Mouse (Mus musculus) urinary bladder, postnatal 25 days (tissue): Measurements from ENCODE around the gene Lrrc75a.

Source experiments
- DNase-seq: peaks from one replicate; pipeline ENCODE4 v3.0.0; 2022; ENCODE audit warnings: low spot score

Lrrc75a gene

DNA sequence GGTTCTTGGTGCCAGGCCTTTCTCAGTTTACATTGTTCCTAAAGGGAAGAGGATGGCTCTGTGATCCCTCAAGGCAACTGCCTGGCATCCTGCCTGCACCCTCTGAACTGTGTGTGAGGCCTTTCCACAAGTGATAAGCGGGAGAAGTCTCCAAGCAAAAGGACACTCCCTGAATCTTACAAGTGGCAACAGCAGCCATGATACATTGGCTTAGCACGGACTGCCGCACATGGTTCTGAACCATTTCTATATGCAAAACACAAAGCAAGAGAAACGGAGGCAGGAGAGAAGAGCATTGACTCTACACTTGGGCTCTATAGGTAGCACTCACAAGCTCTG lies 3.0 kb downstream of the Lrrc75a start:
- no peak for DNase-seq

DNA sequence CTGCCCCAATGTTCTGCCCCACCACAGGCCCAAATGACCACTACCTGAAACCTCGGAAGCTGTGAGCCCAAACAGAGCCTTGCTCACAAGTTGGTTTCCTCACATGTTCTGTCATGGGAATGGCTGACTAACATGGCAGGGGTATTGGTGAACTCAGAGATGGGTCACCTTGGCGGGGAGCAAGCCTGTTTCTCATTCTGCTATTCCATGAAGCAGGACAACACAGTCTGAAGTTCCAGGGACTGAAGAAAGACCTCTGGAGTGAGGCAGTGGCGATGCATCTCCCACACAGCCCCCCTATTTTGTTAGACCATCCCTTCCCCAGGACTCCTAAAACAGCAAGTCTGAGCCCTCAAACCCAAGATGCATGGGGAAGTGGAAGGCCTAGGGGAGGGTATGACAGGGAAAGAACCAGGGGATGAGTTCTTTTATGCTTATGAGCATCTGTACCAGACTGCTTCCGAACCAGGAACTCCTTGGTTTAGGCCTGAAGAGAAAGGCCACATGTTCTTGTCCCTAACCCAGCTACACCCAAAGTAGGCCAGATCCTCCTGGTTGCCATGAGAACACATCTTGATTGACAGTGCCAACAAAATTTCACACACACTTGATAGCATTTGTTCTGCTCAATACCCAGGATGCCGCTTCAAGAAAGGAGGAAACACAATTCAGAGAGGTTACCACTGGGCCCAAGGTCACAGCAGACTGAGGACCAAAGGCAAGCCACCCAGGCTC lies 3.6 kb downstream of the Lrrc75a start:
- no peak for DNase-seq

DNA sequence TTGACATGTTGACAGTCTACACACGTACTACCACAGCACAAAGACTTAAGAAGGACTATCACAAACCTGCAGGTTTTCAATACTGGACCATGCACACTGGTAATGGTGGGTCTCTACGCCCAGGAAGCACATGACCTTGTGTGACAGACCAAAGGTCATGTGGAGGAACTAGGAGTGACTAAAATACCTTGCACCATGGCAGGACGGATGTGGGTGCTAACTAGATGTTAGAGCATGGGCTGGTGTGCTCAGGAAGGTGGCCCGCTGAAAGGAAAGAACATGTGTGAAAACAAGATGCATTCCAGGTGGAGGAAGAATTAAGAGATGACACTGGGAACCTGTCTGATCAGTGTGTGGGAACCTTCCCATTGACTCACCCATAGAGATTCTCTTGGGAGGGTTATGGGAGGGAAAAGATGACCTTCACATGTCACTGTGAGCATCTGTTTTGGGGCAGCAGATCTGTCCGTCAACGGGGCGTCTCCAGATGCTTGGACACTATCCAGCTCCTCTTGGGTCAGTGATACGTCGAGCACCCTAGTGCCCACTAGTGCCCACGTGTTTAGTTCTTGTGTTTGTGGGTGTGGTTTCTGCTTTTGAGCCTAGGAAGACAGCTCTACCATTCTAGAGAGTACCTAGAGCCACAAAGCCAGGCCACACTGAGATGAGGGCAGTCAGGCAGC lies 4.5 kb downstream of the Lrrc75a start:
- no peak for DNase-seq

DNA sequence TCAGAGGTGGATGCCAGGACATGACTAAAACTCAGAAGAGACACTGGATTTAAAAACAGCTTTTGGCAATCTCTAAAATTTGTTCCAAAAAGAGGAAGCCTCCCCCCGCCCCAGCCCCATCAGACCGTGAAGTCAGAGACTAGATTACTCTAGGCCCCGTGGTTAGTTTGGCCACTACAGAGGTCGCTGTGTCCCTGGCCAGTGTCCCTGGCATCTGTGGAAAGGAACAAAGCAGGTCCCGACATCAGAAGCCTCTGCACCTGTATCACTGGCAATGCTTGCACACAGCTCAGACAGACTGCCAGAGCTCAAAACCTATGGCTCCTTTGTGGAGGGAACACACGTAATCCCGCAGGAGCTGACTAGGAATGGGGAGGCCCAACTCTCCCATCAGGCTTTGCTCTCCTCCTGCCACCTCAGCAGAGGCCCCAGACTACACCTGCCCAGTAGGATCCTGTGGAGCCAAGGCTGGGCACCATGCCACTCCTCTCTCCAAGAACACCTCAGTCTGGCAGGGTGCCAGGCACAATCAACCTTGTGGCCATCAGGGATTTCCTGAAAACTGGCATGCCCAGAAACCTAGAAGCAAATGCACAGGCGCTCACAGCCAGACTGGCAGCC lies 5.2 kb downstream of the Lrrc75a start:
- DNase-seq = no peak

DNA sequence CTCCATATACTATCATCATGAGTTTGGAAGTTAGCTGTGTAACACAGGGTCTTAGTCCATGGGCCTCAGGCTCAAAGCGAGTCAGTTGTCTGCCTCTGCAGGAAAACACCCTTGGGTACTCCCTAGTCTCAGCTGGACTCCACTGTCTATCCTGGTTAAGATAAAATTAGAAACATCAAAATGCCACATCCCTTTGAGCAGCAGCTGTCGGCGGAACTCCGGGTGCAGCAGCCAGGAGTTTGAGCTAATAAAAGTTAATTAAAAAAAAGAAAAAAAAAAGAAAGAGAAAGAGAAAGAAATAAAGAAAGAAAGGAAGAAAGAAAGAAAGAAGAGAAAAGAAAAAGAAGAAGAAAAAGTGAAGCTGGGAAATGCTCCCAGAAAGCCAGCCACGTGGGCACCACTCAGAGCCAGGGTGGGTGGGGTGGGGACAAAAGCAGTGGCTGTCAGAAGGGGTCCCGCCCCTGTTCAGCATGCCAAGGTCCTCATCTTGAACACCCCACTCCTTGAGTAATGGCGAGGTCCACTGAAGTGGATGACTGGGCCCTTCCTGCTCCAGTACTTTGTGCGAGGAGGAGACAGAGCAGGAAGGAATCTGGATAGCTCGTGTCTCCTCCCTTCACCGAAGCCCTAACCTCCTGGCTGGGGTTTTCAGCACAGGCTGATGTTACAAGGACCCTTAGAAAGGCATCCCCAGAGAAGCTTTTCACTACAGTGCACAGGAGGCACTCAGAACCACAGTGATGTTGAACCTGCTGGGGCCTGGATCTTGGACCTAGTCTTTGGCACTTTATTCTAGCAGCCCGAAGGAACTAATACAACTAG lies 6.1 kb downstream of the Lrrc75a start:
- DNase-seq = no peak

DNA sequence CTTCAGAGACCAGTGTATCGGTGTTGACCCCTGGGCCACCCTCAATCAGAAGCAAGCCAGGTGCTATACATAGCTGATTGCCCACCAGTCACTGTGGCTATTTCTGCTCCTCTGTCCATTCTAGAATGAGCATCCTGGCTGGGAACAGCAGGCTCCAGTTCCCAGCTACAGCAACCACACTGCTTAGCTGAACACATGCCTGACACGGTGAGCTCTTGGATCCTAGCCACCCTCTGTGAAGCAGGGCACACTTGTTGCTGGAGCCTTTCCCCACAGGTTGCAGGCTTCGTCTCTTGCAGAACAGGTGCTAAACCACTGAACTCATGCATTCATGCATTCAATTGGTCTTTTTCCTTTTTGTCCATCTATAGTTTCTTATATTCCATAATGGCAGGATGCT lies 7.9 kb downstream of the Lrrc75a start:
- no peak for DNase-seq

DNA sequence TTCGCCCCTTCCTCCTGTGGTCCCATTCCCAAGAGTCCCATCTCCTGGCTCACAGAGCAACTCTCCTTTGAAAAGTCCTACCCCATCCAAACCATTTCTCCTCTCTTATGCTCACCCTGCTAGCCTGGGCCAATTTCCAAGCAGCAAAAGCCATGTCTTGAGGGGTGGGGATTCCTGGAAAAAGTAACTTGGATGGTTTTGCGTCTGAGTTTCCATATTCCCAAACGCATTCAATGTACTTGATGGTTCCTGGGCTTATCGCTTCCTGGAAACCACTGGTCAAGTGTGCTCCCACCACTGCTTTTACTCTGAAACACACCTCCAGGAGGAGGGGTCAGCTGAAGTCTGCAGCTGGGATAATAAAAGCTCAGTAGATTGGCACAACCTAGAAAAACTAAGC lies 9.9 kb downstream of the Lrrc75a start:
- no peak for DNase-seq

DNA sequence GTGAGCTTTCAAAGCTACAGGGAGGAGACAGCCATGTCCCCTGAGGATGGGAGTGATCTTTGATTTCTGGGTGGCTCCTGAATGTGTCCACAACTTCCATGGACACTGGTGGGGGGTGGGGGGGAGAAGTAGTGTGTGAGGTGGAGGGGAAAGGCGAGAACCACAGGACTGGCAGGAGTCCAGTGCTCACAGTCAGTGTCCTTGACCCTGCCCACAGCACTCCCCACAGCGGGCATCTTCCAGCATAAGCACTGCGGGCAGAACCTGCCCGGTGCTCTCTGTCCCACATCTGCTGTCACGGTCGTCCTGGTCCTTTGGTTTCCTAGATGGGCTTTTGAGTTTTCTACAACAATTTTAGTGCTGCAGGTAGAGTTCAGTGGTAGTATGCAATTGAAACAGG lies 10.5 kb downstream of the Lrrc75a start:
- no peak for DNase-seq

DNA sequence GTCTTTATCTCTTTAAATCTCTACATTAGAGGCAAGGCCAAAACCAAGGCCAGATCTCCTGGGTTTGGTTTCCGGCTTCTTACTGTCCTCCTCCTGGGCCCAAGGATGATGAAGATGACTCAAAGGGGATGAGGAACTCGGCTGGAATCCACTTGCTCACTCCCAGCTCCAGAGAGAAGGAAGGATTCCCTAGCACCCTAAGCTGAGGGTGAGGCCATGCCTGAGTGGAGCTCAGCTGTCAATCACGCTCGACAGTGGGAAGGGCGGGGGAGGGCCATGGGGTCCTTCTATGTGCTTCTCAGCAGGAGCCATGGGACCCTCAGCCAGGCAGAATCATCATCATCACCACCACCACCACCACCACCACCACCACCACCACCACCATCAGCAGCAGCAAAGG lies 10.9 kb downstream of the Lrrc75a start:
- no peak for DNase-seq

DNA sequence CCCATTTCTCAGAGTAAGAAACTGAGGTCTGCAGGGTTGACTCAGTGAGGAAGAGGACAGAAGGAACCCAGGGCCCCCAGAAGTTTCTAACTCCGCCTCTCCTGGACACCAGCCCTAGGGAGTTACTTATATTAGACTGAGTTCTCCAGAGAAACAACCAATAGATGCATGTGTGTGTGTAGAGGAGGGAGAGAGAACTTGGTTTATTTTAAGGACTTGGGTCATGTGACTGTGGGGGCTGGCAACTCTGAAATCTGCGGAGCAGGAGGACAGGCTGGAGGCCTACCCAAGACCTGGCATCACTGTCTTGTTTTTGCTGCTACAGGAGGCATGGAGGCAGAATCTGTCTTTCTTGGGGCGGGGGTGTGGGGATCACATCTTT lies 11.5 kb downstream of the Lrrc75a start:
- DNase-seq = no peak

DNA sequence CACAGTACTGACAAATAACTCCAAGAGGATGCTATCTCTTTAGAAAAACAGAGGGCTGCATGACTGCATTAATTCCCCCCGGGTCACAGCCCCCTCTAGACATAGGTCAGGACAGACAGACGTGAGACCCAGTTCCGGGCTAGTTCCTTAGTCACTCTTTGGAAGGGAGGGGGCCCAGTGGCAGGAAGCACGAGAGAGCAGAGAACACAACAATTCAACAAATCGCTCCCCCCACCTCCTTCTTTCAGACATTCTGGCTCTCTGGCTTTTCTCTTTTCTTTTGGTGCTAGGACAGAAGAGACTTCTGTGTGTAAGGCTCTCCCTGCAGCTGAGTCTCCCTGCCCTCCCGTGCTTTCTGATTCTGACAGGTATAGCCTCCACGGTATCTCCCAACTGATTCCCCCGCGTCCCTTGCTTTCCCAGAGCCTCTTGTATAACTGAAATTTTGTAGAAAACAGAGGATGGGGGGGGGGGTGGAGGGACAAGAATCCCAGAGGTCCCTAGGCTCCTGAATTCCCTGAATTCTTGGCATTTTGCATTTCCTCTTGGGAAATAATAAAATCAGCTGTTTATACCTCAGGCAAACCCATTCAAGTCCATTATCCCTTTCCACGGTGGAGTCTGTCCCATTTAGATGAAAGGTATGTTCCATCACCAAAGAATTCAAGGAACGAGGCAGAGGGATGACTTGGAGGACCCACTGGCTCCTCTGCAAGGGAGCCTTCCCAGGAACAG lies 12.1 kb downstream of the Lrrc75a start:
- no peak for DNase-seq

DNA sequence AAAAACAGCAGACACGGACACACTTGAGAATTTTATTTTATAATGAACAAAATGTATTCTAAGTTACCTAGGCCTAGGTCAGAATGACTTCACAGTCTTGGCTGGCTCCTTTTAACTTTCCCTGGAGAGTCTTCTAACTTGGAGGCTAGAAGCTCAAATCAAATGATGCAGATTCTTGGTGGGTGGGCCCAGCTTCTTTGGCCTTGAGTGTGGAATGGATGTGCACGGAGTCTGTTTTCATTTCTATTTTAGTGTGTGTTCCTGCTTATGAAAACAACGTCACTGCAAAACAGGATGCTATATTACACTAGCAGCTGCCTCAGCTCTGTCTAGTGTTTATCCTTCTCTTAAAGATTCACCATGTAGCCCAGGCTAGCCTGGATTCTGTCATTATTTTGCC lies 12.9 kb downstream of the Lrrc75a start:
- no peak for DNase-seq

DNA sequence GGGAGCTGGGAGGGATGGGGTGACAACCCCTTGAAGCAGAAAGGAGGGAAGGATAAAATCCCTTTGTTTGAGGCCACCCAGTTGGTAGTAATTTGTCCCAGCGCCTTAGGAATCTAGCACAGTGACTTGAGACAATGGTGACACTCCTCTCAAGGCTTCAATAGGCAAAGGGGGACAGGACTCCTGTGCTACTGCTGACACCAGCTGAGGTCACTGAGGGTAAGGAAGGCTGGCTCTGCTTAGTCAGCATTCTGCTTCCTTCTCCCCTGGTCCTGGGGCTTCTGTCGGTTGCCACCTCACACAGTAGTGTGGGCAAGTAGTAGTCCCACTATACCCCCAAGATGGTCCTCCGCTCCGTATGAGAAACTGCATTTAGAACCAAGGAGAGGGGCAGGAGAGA lies 17.2 kb downstream of the Lrrc75a start:
- no peak for DNase-seq

DNA sequence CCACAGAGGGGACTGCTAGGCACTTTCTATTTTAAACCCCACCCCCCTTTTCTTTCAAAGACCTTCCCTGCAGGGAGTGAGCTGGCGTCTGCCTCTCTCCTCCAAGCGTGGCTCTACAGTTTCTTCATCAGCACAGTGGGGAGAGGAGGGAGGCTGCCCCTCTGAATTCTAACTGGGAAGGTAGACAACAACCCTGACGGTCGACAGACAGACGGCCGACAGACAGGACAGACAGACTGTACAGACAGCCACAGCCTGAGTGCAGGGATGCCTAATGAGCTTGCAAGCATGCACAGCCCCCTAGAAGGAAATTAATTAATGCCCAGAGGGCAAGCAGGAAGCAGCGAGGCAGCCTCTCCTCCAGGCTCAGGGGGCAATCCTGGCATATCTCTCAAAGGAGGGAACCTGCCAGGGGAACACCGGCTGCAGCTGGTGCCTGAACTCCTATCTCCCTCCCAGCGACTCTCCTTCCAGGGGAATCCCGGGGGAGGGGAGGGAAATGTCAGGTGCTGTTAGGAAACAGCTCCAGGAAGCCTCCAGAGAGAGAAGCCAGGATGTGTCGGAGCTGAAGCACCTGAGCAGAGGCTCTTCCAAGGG lies 18.0 kb downstream of the Lrrc75a start:
- DNase-seq = no peak

DNA sequence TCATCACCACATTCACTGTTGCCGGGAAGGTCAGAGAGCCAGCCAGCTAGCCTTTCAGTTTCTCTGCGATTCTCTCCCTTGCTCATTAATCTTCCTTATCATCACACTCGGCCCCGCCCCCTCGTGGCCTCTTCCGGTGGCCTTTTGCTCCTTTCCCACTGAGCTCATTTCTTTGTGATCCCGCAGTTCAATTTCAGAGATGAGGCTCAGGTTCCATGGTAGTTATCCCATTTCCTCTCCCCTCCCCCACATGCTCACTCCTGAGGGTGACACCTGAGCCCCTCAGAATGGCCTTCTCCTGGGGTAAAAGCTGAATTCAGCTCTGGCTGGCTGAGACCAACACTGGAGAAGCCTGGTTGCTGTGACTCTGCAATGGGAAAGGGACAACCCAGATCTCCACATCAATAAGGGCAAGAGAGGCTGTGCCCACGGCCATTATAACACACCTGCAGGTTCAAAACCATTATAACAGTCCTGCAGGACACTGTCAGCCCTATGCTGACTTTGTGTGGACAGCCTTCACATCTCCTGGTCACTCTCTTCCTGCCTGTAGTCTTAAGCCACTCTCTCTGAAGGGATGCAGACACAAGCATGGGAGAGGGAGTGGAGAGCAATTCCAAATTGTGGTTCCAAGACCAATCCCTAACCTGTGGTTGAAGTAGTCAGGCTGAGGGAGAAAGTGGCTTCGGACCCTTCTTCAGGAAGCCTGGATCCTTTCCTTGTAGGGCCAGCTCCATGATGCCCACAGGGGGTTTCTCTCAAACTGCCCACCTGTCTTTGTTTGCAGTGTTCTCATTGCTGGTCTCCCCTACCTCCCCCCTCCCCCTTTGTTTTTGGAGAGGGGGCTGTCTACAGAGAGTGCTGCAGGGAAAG lies 18.7 kb downstream of the Lrrc75a start:
- no peak for DNase-seq

DNA sequence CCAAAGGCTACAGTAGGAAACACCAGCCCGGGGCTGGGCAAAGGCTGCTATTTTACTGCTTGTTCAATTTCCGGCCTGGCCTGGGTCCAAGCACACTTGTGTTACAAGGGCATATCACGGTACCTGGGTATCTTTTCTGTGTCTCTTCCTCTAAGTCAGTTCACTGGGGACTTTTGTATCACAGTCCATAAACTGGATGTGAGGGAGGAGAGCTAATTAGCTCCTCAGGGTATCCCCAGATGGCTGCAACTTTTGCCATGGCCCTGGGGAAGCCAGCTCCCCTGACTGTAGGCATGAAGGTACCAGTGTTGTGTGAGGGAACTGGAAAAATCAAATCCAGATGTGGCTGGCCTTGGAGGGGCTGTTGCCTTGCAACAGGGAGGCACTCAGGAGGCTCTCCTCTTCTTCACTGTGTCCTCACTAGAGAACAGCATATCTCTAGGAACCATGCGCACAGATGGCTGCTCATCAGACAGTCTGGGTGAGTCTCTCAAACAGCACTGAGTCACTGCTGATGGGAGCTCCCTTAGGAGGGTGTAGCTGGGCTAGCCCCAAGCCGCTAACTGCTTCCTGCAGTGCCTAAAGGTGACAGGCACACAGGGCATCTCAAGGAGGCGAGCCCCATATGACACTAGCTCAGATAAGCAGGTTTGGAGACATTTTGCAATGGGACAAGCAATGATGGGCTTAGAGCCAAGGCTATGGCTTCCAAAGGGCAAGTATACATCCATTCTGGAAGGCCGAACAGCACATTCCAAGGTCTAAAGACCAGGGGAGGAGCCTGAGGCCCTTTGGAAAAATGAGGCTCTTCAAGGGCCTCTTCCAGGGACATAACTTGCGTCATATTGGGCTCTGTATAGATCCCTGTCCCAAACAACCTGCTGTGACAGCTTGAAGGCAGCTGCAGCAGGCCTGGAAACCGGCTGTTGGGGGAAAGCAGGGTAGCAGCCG lies 23.7 kb downstream of the Lrrc75a start:
- no peak for DNase-seq

DNA sequence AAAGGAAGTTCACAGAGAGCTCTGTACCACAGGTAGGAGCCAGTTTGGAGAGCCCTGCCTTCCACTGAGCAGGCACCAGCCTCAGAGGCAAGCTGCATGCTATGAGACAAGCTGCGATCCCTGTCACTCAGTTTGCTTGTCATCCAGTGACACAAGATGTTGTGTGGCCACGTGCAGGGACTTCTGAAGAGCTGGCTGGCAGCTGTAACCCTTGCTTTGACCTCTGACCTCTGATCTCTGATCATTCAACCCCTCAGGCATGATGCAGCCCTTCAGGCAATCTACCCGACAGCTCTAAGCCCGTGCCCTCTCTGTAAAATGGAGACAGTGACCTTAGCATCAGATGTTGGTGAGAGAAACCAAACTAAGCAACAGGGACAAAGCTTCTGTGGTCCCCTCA lies 25.5 kb downstream of the Lrrc75a start:
- DNase-seq = no peak

DNA sequence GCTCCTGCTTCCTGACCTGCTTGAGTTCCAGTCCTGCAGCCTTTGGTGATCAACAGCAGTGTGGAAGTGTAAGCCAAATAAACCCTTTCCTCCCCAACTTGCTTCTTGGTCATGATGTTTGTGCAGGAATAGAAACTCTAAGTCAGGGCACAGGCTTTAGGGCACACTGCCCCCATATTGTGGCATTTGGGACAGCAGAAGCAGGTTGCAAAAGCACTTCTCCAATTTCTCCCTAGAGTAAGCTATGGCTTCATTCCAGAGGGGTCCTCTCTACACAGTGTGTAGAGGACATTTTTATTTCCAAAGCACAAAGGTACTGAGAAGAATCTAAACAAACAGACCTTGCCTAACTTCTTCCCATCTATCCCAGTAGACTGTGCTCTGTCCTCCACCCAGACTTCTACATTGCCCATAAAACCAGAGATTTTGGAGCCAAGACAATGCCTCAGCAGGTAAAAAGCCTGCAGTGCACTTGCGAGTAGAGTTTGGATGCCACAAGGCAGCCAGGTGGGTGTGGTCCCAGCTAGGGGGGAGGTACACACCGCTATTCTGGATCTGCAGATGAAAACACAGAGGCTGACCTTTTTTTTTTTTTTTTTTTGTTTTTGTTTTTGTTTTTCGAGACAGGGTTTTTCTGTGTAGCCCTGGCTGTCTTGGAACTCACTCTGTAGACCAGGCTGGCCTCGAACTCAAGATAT lies 26.6 kb downstream of the Lrrc75a start:
- no peak for DNase-seq

DNA sequence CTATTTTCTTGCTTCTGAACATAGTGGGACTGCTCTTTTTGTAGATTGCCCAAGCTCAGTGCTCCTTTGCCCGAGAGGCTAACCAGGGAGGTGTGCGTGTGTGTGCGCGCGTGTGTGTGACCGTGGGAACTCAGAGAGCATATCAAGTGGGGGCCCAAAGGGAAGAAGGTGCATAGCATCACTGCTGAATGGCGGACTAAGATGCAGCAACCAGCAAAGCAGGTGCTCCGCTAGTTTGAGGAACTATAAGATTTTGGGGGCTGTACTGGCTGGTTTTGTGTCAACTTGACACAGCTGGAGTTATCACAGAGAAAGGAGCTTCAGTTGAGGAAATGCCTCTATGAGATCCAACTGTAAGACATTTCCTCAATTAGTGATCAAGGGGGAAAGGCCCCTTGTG lies 27.2 kb downstream of the Lrrc75a start:
- no peak for DNase-seq
